Mouse (Mus musculus) thymus, adult 2 months (tissue): Measurements from ENCODE around the gene Sh3d19.

ENCODE experiments used
- CTCF ChIP-seq: fragments of 200-500 bp; IDR thresholded peaks from 2 replicates; pipeline ENCODE4 v1.5.1; 2012; ENCODE audit warnings: mild to moderate bottlenecking, control low read depth, low read length, moderate library complexity, borderline replicate concordance; ENCODE audit not compliant: control insufficient read depth, poor library complexity, insufficient read depth; ENCODE audit errors: extremely low read depth
- POLR2A ChIP-seq: fragments of 200-500 bp; IDR thresholded peaks from 2 replicates; pipeline ENCODE4 v1.6.1; 2012; ENCODE audit warnings: mild to moderate bottlenecking, low read length, control low read depth, moderate library complexity; ENCODE audit not compliant: control insufficient read depth, poor library complexity, insufficient read depth; ENCODE audit errors: extremely low read depth

GRCm38 (mm10) chr3:86076511-86077283, 105.8 kb downstream of the Sh3d19 start:
- no peak for TF ChIP-seq CTCF
- no peak for TF ChIP-seq POLR2A
